Mouse (Mus musculus) frontal cortex, adult 2 months (tissue): ENCODE results near the gene Gabrg3. TPM values are rescaled to one million over a fixed set of nuclear protein-coding genes. Genes with fewer than 3 reads are reported as not detected.

Experiments used
- DNase-seq, 2 experiments: peaks; one replicate each; pipeline ENCODE4 v3.0.0; 2022; ENCODE audit warnings: low spot score in 1 of 2; ENCODE audit errors: extremely low spot score in 1 of 2
- polyA plus RNA-seq: library from polyadenylated mRNA; depleted of rRNA; stranded (reverse); fragments of >200 nt; gene quantifications from 2 replicates; pipeline ENCODE4 v1.2.3, GENCODE M21; 2012

Gene Gabrg3
- polyA plus RNA-seq, 1 experiment, result 11.6 TPM

GRCm38 (mm10) chr7:57100065-57100464 is 286.9 kb downstream of the Gabrg3 start:
- DNase-seq, result peak in 1 of 2 experiments; percentile 13

- DNase-seq, result no peak
These were observed 304.9 kb downstream of the Gabrg3 start for GRCm38 (mm10) chr7:57082071-57082470.

GRCm38 (mm10) chr7:57071435-57072160 is 315.4 kb downstream of the Gabrg3 start:
- DNase-seq, result no peak

- DNase-seq, result no peak
These were observed 321.6 kb downstream of the Gabrg3 start for GRCm38 (mm10) chr7:57065398-57065797.

- DNase-seq, result peak in 1 of 2 experiments; percentile 20
These were observed 335.9 kb downstream of the Gabrg3 start for GRCm38 (mm10) chr7:57050906-57051635.

GRCm38 (mm10) chr7:57037861-57038421 is 349.0 kb downstream of the Gabrg3 start:
- peak in 1 of 2 experiments; percentile 36 for DNase-seq

GRCm38 (mm10) chr7:57000585-57001261 is 386.3 kb downstream of the Gabrg3 start:
- no peak for DNase-seq

GRCm38 (mm10) chr7:56997713-56998624 is 389.0 kb downstream of the Gabrg3 start:
- DNase-seq, result peak in 1 of 2 experiments; percentile 25

GRCm38 (mm10) chr7:56946398-56946797 is 440.6 kb downstream of the Gabrg3 start:
- DNase-seq, result peak in 1 of 2 experiments; percentile 57

- DNase-seq, result peak in 1 of 2 experiments; percentile 66
These were observed 445.4 kb downstream of the Gabrg3 start for GRCm38 (mm10) chr7:56941606-56942005.

GRCm38 (mm10) chr7:56938020-56938419 is 449.0 kb downstream of the Gabrg3 start:
- DNase-seq, result no peak

GRCm38 (mm10) chr7:56919499-56919898 is 467.5 kb downstream of the Gabrg3 start:
- no peak for DNase-seq

GRCm38 (mm10) chr7:56914862-56915261 is 472.1 kb downstream of the Gabrg3 start:
- no peak for DNase-seq

GRCm38 (mm10) chr7:56899762-56900161 is 487.2 kb downstream of the Gabrg3 start:
- peak in 1 of 2 experiments; percentile 12 for DNase-seq

GRCm38 (mm10) chr7:56867314-56868075 is 519.5 kb downstream of the Gabrg3 start:
- DNase-seq, result no peak

GRCm38 (mm10) chr7:56843565-56843964 is 543.4 kb downstream of the Gabrg3 start:
- DNase-seq, result peak in 1 of 2 experiments; percentile 49

- peak in 1 of 2 experiments; percentile 17 for DNase-seq
These were observed 561.5 kb downstream of the Gabrg3 start for GRCm38 (mm10) chr7:56825446-56825845.

GRCm38 (mm10) chr7:56801841-56802240 is 585.1 kb downstream of the Gabrg3 start:
- no peak for DNase-seq

- peak in 1 of 2 experiments; percentile 22 for DNase-seq
These were observed 607.9 kb downstream of the Gabrg3 start for GRCm38 (mm10) chr7:56779122-56779521.
